Mouse (Mus musculus) spleen, adult 2 months (tissue): ENCODE measurements around the gene Prol1.

Experiments
- CTCF ChIP-seq: fragments of 200-500 bp; IDR thresholded peaks from 2 replicates; pipeline ENCODE4 v1.5.1; 2011; ENCODE audit warnings: mild to moderate bottlenecking, inconsistent platforms; ENCODE audit not compliant: insufficient read depth, insufficient read length, insufficient replicate concordance; ENCODE audit errors: extremely low read depth
- POLR2A ChIP-seq: fragments of 200-500 bp; IDR thresholded peaks from 2 replicates; pipeline ENCODE4 v1.6.1; 2011; ENCODE audit warnings: low read depth, low read length, inconsistent platforms

GRCm38 (mm10) chr5:88375808-88376207, 58.7 kb downstream of the Prol1 start, which contains the start of gene Amtn:
- no peak for TF ChIP-seq CTCF
- TF ChIP-seq POLR2A, result no peak
